Comparison of ENCODE assay signal across 8 mouse cellular contexts in genomic region chr4:118290416-118291030, GRCm38 (mm10). TPM values are rescaled to one million over a fixed set of nuclear protein-coding genes. Genes with fewer than 3 reads are reported as not detected.
DNase-seq lines count a peak whose midpoint lies in the region; ATAC-seq and TF ChIP-seq lines count a peak whose summit lies in the region.

No protein-coding gene starts in this region.

- TF ChIP-seq POLR2A in cortical plate, adult 2 months (IDR thresholded peaks at IDR 0.05; ENCODE audit: extremely low read depth, insufficient read depth, low read length), result no peak

- H3K27ac ChIP-seq in cortical plate, adult 2 months (ENCODE audit: insufficient read depth, low read length), result no peak overlapping the region
- peak overlapping the region; percentile 81 for H3K27ac ChIP-seq in heart, embryonic 15.5 days
- H3K27ac ChIP-seq in midbrain, embryonic 11.5 days (ENCODE audit: low read depth, low read length), result peak overlapping the region; percentile 76

- under 1% methylated on average over 60 of the region's 84 CpGs for WGBS in heart, embryonic 15.5 days
- WGBS in midbrain, embryonic 11.5 days, result under 1% methylated on average over 64 of the region's 84 CpGs

- ATAC-seq in heart, embryonic 15.5 days (replicated peaks; ENCODE audit: insufficient number of reproducible peaks, insufficient read depth, low FRiP score, low read depth), result peak; percentile 50
- ATAC-seq in midbrain, embryonic 11.5 days (ENCODE audit: low FRiP score), result peak; percentile 45
- no peak for ATAC-seq in erythroid progenitor cell, adult 5-6 weeks (replicated peaks; ENCODE audit: low FRiP score, poor library complexity, severe bottlenecking)

- TF ChIP-seq CTCF in cortical plate, adult 2 months (IDR thresholded peaks at IDR 0.05; ENCODE audit: extremely low read depth, insufficient read depth, low read length), result no peak

- peak overlapping the region; percentile 86 for H3K4me2 ChIP-seq in heart, embryonic 15.5 days
- H3K4me2 ChIP-seq in midbrain, embryonic 11.5 days, result peak overlapping the region; percentile 83

- peak; percentile 33 for DNase-seq in right cerebral cortex, adult 18-20 months
- no peak for DNase-seq in right cerebral cortex, postnatal 36 days (ENCODE audit: low spot score in 2 of 2)
- peak; percentile 66 for DNase-seq in kidney, postnatal 14 days
- peak; percentile 95 for DNase-seq in midbrain, embryonic 11.5 days (ENCODE audit: low spot score, missing footprints)
- DNase-seq in thymus, adult 18-20 months, result peak; percentile 39 to 50

- peak overlapping the region; percentile 39 for H3K4me3 ChIP-seq in cortical plate, adult 2 months (ENCODE audit: insufficient read depth, low read length)
- H3K4me3 ChIP-seq in heart, embryonic 15.5 days, result peak overlapping the region; percentile 80
- peak overlapping the region; percentile 98 for H3K4me3 ChIP-seq in midbrain, embryonic 11.5 days (ENCODE audit: low read depth, low read length)

- H3K9me3 ChIP-seq in heart, embryonic 15.5 days (replicated peaks), result no peaks in the 10 kb centered on the region
- H3K9me3 ChIP-seq in midbrain, embryonic 11.5 days (ENCODE audit: control insufficient read depth, low read length), result no peaks in the 10 kb centered on the region

- H3K36me3 ChIP-seq in heart, embryonic 15.5 days, result no peaks in the 10 kb centered on the region
- H3K36me3 ChIP-seq in midbrain, embryonic 11.5 days (ENCODE audit: control insufficient read depth, insufficient read depth, low read length), result no peaks in the 10 kb centered on the region

- H3K27me3 ChIP-seq in heart, embryonic 15.5 days, result 0 out of 2 replicates have a peak, but pooled peaks cover 4% of the 10 kb centered on the region
- H3K27me3 ChIP-seq in midbrain, embryonic 11.5 days (ENCODE audit: control insufficient read depth, insufficient read depth, low read length), result no peaks in the 10 kb centered on the region

- no peaks in the 10 kb centered on the region for H3K4me1 ChIP-seq in cortical plate, adult 2 months (ENCODE audit: control insufficient read depth, insufficient read depth, low read length)
- H3K4me1 ChIP-seq in heart, embryonic 15.5 days (replicated peaks), result peaks cover 25% of the 10 kb centered on the region
- H3K4me1 ChIP-seq in midbrain, embryonic 11.5 days (ENCODE audit: control insufficient read depth, insufficient read depth, low read length), result peaks cover 16% of the 10 kb centered on the region

- peak overlapping the region; percentile 85 for H3K9ac ChIP-seq in heart, embryonic 15.5 days
- H3K9ac ChIP-seq in midbrain, embryonic 11.5 days (ENCODE audit: low read length), result peak overlapping the region; percentile 98

RNA-seq across cellular contexts. Expression of gene Ptprf, which starts 0.7 kb away (rescaled TPM):
- 39.9 and 42.3 TPM in 2 replicates for polyA plus RNA-seq in cortical plate, adult 2 months (2012; rRNA removed)
- polyA plus RNA-seq in heart, embryonic 15.5 days (2015; fragmentation: Nextera tagmentation; extraction: Ambion mirVana), result 16.7 and 32.2 TPM in 2 replicates
- polyA plus RNA-seq in midbrain, embryonic 11.5 days (2014; fragmentation: Nextera tagmentation; extraction: Ambion mirVana), result 60.1 and 63.5 TPM in 2 replicates
- total RNA-seq in erythroid progenitor cell, adult 5-6 weeks (2015; ENCODE audit: low replicate concordance), result 0.84 TPM in 1 of 2 replicates, not detected in the other
- total RNA-seq in erythroid progenitor cell, adult 5-6 weeks (2017; ENCODE audit: low replicate concordance), result 0.13 TPM in 1 of 2 replicates, not detected in the other

Comparison
In these comparisons a context has a peak if more than half of its experiments do, and no peak if none do; other contexts are left out.
1. DNase-seq: peak in right cerebral cortex, adult 18-20 months (single experiment), kidney, postnatal 14 days (single experiment), midbrain, embryonic 11.5 days (single experiment) and thymus, adult 18-20 months (2 of 2); none in right cerebral cortex, postnatal 36 days (0 of 2).
2. H3K4me3 ChIP-seq: peak in every context shown above with its lines; median percentile 98 in midbrain, embryonic 11.5 days; 80 in heart, embryonic 15.5 days; 39 in cortical plate, adult 2 months.